Mouse (Mus musculus): ENCODE data around the gene Sox13. TPM values are rescaled to one million over a fixed set of nuclear protein-coding genes. Genes with fewer than 3 reads are reported as not detected.

The Sox13 gene
- total and polyA plus RNA-seq, 3 experiments = 0.34 to 1.4 (median 0.90) TPM

DNA sequence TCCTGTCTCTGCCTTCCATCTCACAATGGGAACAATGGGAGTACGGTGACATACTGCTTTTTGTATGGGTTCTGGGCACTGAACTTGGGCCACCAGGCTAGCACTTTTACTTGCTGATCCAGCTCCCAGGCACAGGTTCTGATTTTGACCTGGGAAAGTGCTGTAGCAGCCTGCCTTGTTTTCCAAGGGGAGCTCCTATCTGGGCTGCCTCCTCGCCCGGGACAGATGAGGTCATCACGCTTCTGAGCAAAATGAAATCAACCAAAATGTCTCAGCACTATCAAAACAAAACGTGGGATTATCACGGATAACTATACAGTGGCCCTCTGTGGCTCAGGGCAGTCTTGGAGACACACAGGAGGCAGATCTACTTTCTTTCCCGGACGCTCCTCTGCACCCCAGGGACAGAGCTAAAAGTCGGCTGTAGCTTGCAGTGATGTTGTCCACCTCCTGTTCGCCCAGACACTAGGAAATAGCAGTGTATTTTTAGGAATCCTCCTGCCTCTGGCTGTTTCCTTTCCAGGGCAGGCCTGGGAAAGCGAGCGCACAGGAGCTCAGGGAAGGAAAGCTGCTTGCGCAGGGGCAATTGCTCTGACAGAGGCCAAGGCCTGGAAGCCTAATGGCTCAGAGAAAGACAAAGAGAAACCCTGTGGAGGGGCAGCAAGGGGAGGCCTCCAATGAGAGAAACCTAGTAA lies 27.8 kb upstream of the Sox13 start:
- Histone ChIP-seq H3K36me3 (replicated peaks in 1 of 2; ENCODE audit: control insufficient read depth in 1 of 2, insufficient read depth in 1 of 2, low read length in 1 of 2) (no peaks in the 10 kb centered on the region), H3K4me1 (ENCODE audit: control insufficient read depth in 1 of 2, insufficient read depth in 2 of 2) (0 out of 4 replicates have a peak, but pooled peaks cover 0 to 3% of the 10 kb centered on the region in 2 experiments), H3K27me3 (replicated peaks) (peaks cover 77% of the 10 kb centered on the region), H3K79me2 (replicated peaks; ENCODE audit: control insufficient read depth, extremely low read depth, insufficient read depth, poor library complexity, severe bottlenecking) (no peaks in the 10 kb centered on the region), H3K9me3 (replicated peaks; ENCODE audit: low read length) (no peaks in the 10 kb centered on the region), H3K9ac (ENCODE audit: insufficient read depth, low read depth) (no peak overlapping the region), H3K4me3 (replicated peaks in 1 of 3; ENCODE audit: low read depth in 2 of 3, low read length in 2 of 3, poor library complexity in 1 of 3) (no peak overlapping the region), H3K27ac (ENCODE audit: insufficient read depth, low read depth) (no peak overlapping the region), H3K4me2 (ENCODE audit: insufficient read depth, low read depth, poor library complexity, severe bottlenecking) (no peak overlapping the region)
- no peak for DNase-seq (ENCODE audit: extremely low read depth)
- TF ChIP-seq MAX (IDR thresholded peaks at IDR 0.05; ENCODE audit: low read length) (no peak), NELFE (IDR thresholded peaks at IDR 0.05; ENCODE audit: low read depth, low read length) (no peak), BHLHE40 (IDR thresholded peaks at IDR 0.05; ENCODE audit: low read depth, low read length) (no peak), MYC (IDR thresholded peaks at IDR 0.05; ENCODE audit: low read depth, low read length) (no peak), POLR2AphosphoS2 (IDR thresholded peaks at IDR 0.05; ENCODE audit: low read depth, low read length) (no peak), MAFK (IDR thresholded peaks at IDR 0.05; ENCODE audit: insufficient replicate concordance, low read length) (no peak)
- in situ Hi-C loops (cut with MboI; ENCODE audit: low pct_ligation_motif_present, low pct_unique_long_range_greater_than_20kb, low sequenced_read_pairs) (no loop called here), dilution Hi-C loops (cut with MboI; ENCODE audit: extremely low pct_ligation_motif_present, extremely low pct_unique_long_range_greater_than_20kb, low sequenced_read_pairs) (no loop called here)

DNA sequence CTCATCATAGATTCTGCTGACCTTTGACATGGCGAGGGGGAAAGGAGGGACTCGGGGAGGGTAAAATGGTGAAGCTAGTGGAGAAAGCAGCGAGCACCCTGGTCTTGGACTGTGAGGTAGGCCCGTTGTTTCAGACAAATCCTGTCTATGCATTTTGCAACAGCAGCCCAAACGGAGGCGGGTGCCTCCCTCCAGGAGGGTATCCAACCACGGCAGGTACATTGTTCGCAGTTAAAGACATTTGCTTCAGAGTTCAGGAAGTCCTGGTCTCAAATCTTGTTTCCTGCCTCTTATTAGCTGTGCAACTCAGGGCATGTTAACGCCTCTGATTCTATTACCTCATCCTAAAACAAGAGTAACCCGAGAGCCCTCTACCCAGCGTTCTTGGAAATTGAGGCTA lies 26.8 kb upstream of the Sox13 start:
- H3K27ac ChIP-seq (ENCODE audit: insufficient read depth, low read depth) = no peak overlapping the region
- no peak overlapping the region for H3K4me2 ChIP-seq (ENCODE audit: insufficient read depth, low read depth, poor library complexity, severe bottlenecking)
- H3K9me3 ChIP-seq (replicated peaks; ENCODE audit: low read length) = no peaks in the 10 kb centered on the region
- in situ Hi-C loops (cut with MboI; ENCODE audit: low pct_ligation_motif_present, low pct_unique_long_range_greater_than_20kb, low sequenced_read_pairs) = no loop called here
- dilution Hi-C loops (cut with MboI; ENCODE audit: extremely low pct_ligation_motif_present, extremely low pct_unique_long_range_greater_than_20kb, low sequenced_read_pairs) = no loop called here
- peaks cover 82% of the 10 kb centered on the region for H3K27me3 ChIP-seq (replicated peaks)
- no peak overlapping the region for H3K4me3 ChIP-seq (replicated peaks in 1 of 3; ENCODE audit: low read depth in 2 of 3, low read length in 2 of 3, poor library complexity in 1 of 3)
- no peaks in the 10 kb centered on the region for H3K36me3 ChIP-seq (replicated peaks in 1 of 2; ENCODE audit: control insufficient read depth in 1 of 2, insufficient read depth in 1 of 2, low read length in 1 of 2)
- H3K9ac ChIP-seq (ENCODE audit: insufficient read depth, low read depth) = no peak overlapping the region
- H3K4me1 ChIP-seq (ENCODE audit: control insufficient read depth in 1 of 2, insufficient read depth in 2 of 2) = 0 out of 4 replicates have a peak, but pooled peaks cover 0 to 3% of the 10 kb centered on the region in 2 experiments
- no peak for DNase-seq (ENCODE audit: extremely low read depth)
- no peaks in the 10 kb centered on the region for H3K79me2 ChIP-seq (replicated peaks; ENCODE audit: control insufficient read depth, extremely low read depth, insufficient read depth, poor library complexity, severe bottlenecking)
- TF ChIP-seq HCFC1 (IDR thresholded peaks at IDR 0.05; ENCODE audit: low read depth, low read length) (no peak), ETS1 (conservative IDR thresholded peaks at IDR 0.05; ENCODE audit: low read depth, low read length) (no peak), ZMIZ1 (IDR thresholded peaks at IDR 0.05; ENCODE audit: low read depth, low read length) (no peak), EP300 (IDR thresholded peaks at IDR 0.05; ENCODE audit: low read length) (no peak), MXI1 (IDR thresholded peaks at IDR 0.05; ENCODE audit: low read depth, low read length) (no peak), SMC3 (IDR thresholded peaks at IDR 0.05; ENCODE audit: low read depth, low read length) (no peak), MEF2A (IDR thresholded peaks at IDR 0.05; ENCODE audit: borderline replicate concordance, low read depth, low read length) (no peak), UBTF (IDR thresholded peaks at IDR 0.05; ENCODE audit: low read depth, low read length) (no peak), PAX5 (IDR thresholded peaks at IDR 0.05; ENCODE audit: low read length) (no peak), POLR2AphosphoS2 (IDR thresholded peaks at IDR 0.05; ENCODE audit: low read depth, low read length) (no peak), MAFK (IDR thresholded peaks at IDR 0.05; ENCODE audit: insufficient replicate concordance, low read length) (no peak)

All from CH12.LX (cell line).